Mouse (Mus musculus) ZHBTc4 (cell line): Measurements from ENCODE around the gene Prkag1.

Source experiments
- DNase-seq: peaks from one replicate; pipeline ENCODE4 v3.0.0-alpha.2; 2011; ENCODE audit warnings: low read depth, low spot score

The Prkag1 gene

DNA sequence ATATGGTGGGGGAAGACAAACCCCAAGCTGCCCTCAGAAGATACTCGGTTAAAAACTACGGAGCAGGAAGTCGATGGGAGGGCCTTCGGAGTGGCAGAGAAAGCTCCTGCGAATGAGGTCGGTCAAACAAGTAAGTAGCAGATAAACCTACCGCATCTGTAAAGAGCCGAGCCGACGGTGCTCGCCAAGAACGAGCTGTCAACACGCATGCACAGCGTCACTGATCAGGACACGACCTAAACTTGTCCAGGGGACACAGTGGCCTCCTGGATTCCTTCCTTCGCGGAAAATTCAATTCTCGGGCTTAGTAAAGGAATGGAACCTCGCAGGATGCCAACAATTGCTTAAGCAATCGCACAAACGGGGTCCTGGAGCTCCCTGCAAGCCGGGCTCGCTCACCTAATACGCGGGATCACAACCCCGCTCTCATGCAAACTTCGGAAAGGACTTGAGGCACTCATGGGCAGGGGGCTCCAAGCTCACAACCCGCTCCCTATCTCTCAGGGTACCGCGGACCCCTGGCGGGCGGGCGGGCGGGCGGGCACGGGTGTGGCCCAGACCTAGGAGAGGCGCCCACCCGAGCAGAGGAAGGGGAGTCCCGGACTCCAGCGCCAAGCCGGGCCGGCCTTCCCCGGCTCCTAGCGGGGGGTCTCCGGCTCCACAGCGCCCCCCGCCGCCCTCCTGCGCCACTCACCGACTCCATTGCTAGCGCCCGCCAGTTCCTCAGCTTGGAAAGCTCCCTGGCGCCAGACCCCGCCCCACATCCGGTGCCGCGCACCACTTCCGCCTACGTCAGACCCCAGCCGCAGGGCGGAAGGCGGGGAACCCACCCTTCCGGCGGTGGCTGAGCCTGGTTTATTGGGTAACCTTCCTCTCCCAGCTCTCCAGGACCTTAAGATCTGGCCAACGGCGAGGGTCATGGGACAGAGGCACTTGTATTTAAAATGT lies at the start of gene Prkag1:
TSS of gene Prkag1 (minus strand) at position 786 of the 948 bp plus-strand sequence.
- peak; percentile 98 for DNase-seq

DNA sequence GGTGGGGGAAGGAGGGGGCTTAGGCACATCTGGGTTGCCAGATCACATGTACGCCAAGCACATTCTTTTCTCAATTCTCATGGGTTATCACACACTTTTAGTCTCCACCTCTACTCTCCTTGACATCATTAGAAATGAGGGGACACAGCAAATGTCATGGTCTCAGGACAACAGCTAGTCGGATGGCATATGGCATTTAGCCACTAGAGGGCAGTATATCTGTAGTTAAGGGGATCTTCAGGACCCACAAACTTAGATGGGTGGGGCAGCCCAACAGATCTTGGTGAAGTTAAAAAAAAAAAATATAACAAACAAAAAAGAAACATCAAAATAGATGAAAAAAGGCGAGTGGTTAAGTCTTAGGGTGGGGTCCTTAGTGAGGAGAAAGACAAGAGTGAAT lies 46.0 kb upstream of the Prkag1 start:
- peak; percentile 81 for DNase-seq

GRCm38 (mm10) chr15:98871916-98872888 lies 40.9 kb upstream of the Prkag1 start:
- DNase-seq = peak; percentile 97

DNA sequence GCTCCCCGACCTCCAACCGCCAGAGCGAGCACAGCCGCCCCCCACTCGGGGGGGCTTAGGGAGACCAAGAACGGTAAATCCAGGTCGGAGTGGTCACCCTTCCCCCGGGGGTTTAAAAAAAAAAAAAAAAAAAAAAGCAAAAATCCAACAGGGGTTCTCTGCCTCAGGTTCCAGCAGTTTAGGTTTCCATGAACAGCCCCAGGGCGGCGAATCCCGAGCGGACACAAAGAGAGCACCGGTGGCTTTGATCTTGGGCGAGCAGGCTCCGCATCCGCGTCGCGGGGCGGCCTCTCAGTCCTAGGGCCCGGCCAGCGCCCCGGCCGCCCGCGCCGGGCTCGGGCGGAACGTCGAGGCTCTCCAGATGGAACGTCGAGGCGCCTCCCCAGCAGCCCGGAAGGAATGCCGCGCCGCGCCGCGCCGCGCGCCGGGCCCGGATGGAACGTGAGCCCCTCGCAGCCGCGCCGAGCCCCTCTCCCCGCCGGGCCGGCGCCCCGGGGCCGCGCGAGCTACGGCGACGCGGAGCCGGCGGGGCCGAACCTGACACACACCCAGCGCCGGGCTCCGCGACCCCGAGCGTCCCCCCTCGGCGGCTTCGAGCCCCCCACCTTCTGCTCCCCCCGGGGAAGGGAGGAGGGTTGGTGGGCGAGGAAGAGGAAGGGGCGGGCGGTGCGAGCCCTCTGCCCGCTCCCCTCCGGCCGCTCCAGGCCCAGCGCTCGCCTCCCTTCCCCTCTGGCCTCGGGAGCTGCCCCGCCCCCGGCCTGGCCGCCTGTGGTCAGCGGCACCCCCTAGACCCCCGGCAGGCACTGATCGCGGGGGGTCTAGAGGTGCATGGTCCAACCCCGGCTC lies 40.0 kb upstream of the Prkag1 start, which contains the start of gene Kmt2d:
TSS of gene Kmt2d (minus strand) at position 135 of the 846 bp plus-strand sequence.
- peak; percentile 50 for DNase-seq

GRCm38 (mm10) chr15:98870179-98871069 lies 39.1 kb upstream of the Prkag1 start:
- DNase-seq = no peak

DNA sequence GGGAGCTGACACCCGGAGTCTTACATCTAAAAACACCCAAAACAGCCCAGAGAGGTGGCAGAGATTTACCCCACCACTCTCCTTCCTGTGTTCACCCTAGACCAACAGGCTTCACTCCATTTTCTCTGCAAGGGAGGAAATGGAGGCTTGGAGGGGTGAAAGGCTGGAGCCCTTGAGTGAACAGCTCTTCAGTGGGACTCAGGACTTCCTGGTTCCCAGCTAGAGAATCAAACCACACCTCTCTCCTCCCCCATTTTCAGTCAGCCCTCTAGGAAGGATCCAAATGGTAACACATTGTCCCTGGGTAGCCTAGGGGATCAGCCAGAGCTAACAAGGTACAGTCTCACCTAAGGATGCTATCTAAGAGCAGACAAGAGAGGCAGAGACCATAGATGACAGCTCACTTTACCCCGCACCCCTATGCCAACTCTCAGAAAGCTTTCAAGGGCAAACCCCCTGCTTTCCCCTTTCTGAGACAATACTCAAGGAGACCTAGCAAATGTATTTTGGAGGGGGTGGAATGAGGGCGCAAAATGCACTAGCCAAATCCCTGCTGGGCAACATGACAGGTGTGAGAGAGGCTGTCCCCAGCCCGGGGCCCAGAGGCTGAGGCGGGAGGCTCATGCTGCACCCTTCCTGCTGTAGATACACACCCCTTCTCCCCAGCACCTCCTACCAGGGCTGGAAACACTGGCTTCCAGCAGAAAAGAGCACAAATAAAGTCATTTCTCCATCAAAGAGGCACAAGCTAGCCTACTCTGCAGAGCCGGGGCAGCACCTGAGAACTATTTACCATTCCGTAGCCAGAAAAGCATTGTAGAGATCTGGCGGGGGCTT lies 38.2 kb upstream of the Prkag1 start:
- no peak for DNase-seq

- DNase-seq = no peak
Observed at GRCm38 (mm10) chr15:98868346-98869063, 37.2 kb upstream of the Prkag1 start.

GRCm38 (mm10) chr15:98867321-98867720 lies 36.0 kb upstream of the Prkag1 start:
- DNase-seq = peak; percentile 67

- DNase-seq = no peak
Observed at GRCm38 (mm10) chr15:98866501-98866900, 35.2 kb upstream of the Prkag1 start.

- no peak for DNase-seq
Observed at GRCm38 (mm10) chr15:98865771-98866170, 34.5 kb upstream of the Prkag1 start.

GRCm38 (mm10) chr15:98864951-98865350 lies 33.6 kb upstream of the Prkag1 start:
- DNase-seq = no peak

GRCm38 (mm10) chr15:98863451-98863958 lies 32.2 kb upstream of the Prkag1 start:
- no peak for DNase-seq

- DNase-seq = no peak
Observed at GRCm38 (mm10) chr15:98861701-98862410, 30.5 kb upstream of the Prkag1 start.

- DNase-seq = no peak
Observed at GRCm38 (mm10) chr15:98860921-98861320, 29.6 kb upstream of the Prkag1 start.

GRCm38 (mm10) chr15:98859319-98860043 lies 28.2 kb upstream of the Prkag1 start:
- no peak for DNase-seq

DNA sequence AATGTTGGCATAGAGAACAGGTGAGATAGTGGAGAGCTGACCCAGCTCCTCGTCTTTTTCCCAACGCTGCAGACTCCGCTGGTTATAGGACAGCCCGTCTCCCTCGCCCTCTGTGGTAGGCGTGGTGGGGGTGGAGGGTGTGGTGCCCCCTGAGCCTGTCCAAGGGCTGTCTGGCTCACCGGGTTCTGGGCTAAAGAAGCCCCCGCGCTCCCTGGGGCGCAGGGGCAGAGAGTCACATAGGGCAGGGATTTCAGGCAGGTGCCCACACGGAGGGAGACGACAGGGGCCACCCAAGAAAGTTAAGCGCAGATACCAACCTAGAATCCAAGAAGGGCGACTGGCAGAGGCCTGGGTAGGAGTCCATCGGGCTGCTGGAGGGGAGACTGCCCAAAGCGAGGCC lies 22.9 kb upstream of the Prkag1 start:
- DNase-seq = no peak
